Mouse (Mus musculus) erythroblast, embryonic 14.5 days (primary cell): Measurements from ENCODE around the gene Hddc3.

Experiments used
- GATA1 ChIP-seq: IDR thresholded peaks from 2 replicates; pipeline ENCODE4 v1.6.1; 2012; ENCODE audit warnings: low read length, inconsistent platforms, mixed read lengths
- TAL1 ChIP-seq: IDR thresholded peaks from 3 replicates; pipeline ENCODE4 v1.6.1; 2012; ENCODE audit warnings: low read length, inconsistent platforms, mixed read lengths

DNA sequence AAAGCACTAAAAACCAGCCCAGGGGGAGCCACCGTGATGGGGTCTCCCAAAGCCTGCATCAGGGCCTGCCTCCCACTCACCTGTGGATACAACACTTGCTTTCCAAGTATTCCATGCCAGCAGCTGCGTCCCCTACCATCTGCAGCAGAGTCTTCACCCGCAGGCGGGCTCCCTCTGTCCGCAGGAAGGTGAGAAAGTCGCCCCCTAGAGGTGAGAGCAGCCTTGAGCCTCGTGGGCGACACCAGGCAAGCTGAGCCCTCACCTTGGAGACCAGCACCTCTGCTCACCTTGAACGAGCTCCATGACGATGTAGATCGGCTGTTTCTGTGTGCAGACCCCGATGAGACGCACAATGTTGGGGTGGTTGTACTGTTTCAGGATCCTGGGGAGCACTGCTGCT is 36.6 kb downstream of the Hddc3 start:
- TF ChIP-seq GATA1 (no peak), TAL1 (no peak)
